Mouse (Mus musculus) leukemia stem cell, adult 10-12 weeks (primary cell): ENCODE measurements around the gene Jagn1. TPM values are rescaled to one million over a fixed set of nuclear protein-coding genes. Genes with fewer than 3 reads are reported as not detected.

ENCODE experiments used
- polyA plus RNA-seq: library from polyadenylated mRNA; stranded (reverse); fragments of >175 nt; gene quantifications from 2 replicates; pipeline ENCODE4 v1.2.3, GENCODE M21; 2012; ENCODE audit warnings: low replicate concordance

Gene Jagn1
- 8.9 and 12.8 TPM in 2 replicates for polyA plus RNA-seq

DNA sequence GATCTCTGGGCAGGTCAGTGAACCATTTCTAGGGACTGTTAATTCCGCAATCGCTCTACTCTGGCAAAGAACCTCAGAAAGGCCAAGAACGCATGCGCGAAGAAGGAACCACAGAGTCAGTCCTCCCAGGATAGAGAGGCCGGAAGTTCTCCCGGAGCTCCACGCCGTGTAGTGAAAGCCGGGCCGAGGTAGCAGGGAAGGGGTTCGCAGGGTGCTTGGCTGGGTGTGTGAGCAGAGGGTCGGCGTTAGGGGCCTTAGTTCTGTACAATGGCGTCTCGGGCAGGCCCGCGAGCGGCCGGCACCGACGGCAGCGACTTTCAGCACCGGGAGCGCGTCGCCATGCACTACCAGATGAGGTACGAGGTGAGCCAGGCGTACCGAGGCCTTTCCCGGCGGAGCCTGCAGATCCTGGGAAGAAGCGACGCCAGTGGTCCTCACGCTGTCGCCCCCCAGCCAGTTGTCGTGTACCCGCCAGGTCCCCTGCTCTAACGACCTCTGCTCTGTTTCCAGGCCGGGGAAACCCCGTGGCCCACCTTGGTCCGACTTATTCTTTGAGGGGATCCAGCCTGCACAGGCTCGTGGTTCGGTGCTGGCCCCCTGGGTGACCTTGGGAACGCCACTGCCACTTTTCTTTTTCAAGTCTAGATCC is at the start of gene Jagn1:
TSS of gene Jagn1 (plus strand) at position 128 of the 649 bp plus-strand sequence.

GRCm38 (mm10) chr6:113419199-113419587 is 23.2 kb upstream of the Jagn1 start, which contains the start of gene Rpusd3:
TSS of gene Rpusd3 (minus strand) at chr6:113419340.

DNA sequence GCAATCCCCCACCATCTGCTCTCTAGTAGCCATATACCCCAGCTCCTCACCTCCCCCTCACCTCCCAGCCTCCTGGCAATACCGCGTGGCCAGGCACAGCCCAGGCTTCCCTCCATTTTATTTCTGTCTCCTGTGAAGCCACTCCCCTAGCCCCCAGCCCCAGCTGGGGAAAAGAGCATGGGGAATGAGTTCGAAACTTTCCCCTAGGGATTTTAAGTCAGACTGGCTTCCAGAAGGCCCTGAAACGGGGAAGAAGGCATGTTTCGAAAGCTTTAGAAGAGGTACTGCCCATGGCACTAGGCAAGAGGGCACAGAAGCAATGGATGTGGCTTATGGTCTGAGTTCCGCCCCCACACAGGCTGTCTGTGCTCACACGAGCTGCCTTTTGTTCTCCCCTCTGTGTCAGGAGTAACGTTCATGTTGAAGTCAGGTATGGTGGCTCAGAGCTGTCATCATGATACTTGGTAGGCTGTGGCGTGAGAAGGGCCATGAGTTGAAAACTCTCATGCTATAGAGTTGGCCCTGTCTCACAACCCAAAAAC is 6.6 kb upstream of the Jagn1 start, which contains the start of gene Cidec:
TSS of gene Cidec (minus strand) at position 97 of the 542 bp plus-strand sequence.

DNA sequence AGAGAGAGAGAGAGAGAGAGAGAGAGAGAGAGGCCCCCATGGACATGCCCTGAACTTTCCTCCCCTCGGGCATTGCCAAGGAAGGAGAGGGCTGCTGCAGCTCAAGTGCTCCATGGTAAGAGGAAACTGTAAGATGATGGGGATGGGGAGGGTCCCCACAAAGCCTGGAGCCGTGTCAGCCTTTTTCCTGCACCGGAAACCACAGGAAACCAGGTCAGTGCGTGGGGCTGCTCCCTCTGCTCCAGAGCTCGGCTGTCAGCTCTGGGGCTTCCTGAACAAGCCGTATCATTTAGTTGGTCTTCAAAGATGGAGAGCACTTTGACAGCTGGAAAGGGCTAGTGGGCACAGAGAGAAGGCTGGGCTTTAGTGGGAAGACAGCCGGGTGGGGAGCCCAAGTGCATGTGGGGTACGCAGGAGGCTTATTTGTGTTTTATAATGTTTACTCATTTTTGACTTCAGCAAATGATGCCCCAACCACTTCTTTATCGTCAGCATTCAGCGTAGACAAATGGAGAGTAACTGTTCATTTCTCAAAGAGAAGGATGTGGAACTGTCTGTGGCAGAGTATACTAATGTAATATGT is 15.7 kb downstream of the Jagn1 start, which contains the start of gene Il17re:
TSS of gene Il17re (plus strand) at position 533 of the 583 bp plus-strand sequence.

GRCm38 (mm10) chr6:113471297-113471936 is 29.0 kb downstream of the Jagn1 start, which contains the start of gene Il17rc:
TSS of gene Il17rc (plus strand) at chr6:113471427.

GRCm38 (mm10) chr6:113483100-113483615 is 40.8 kb downstream of the Jagn1 start, which contains the start of gene Creld1:
TSS of gene Creld1 (plus strand) at chr6:113483297.

Other genes starting within 250 kb of the Jagn1 start
- 0.07 TPM in 1 of 2 replicates, not detected in the other for gene Lhfpl4, start 247.2 kb upstream of the Jagn1 start, polyA plus RNA-seq
- 64.5 and 115 TPM in 2 replicates for gene Mtmr14, start 204.7 kb upstream of the Jagn1 start, polyA plus RNA-seq
- not detected in 2 replicates for gene Cpne9, start 160.3 kb upstream of the Jagn1 start, polyA plus RNA-seq
- 31.9 and 78.4 TPM in 2 replicates for gene Brpf1, start 135.4 kb upstream of the Jagn1 start, polyA plus RNA-seq
- gene Ogg1, start 115.6 kb upstream of the Jagn1 start, polyA plus RNA-seq, result 11.2 and 13.0 TPM in 2 replicates
- gene Camk1, start 98.6 kb upstream of the Jagn1 start, polyA plus RNA-seq, result 3.1 and 4.4 TPM in 2 replicates
- 41.4 and 52.6 TPM in 2 replicates for gene Tada3, start 64.7 kb upstream of the Jagn1 start, polyA plus RNA-seq
- gene Arpc4, start 64.5 kb upstream of the Jagn1 start, polyA plus RNA-seq, result 409 and 484 TPM in 2 replicates
- gene Ttll3, start 53.3 kb upstream of the Jagn1 start, polyA plus RNA-seq, result 5.9 and 6.1 TPM in 2 replicates
- 135 and 164 TPM in 2 replicates for gene Rpusd3, start 23.2 kb upstream of the Jagn1 start, polyA plus RNA-seq
- not detected in 2 replicates for gene Cidec, start 6.8 kb upstream of the Jagn1 start, polyA plus RNA-seq
- 0.08 TPM in 1 of 2 replicates, not detected in the other for gene Il17re, start 15.9 kb downstream of the Jagn1 start, polyA plus RNA-seq
- gene Il17rc, start 28.9 kb downstream of the Jagn1 start, polyA plus RNA-seq, result 2.5 and 3.0 TPM in 2 replicates
- gene Creld1, start 40.7 kb downstream of the Jagn1 start, polyA plus RNA-seq, result 25.7 and 65.0 TPM in 2 replicates
- gene Prrt3, start 59.4 kb downstream of the Jagn1 start, polyA plus RNA-seq, result 0.06 TPM in 1 of 2 replicates, not detected in the other
- 54.1 and 74.3 TPM in 2 replicates for gene Emc3, start 89.1 kb downstream of the Jagn1 start, polyA plus RNA-seq
- 0.74 and 3.2 TPM in 2 replicates for gene Fancd2, start 89.1 kb downstream of the Jagn1 start, polyA plus RNA-seq
- not detected in 2 replicates for gene Fancd2os, start 158.1 kb downstream of the Jagn1 start, polyA plus RNA-seq
- gene Brk1, start 162.2 kb downstream of the Jagn1 start, polyA plus RNA-seq, result 7.0 and 22.1 TPM in 2 replicates
- 6.5 and 10.1 TPM in 2 replicates for gene Vhl, start 181.4 kb downstream of the Jagn1 start, polyA plus RNA-seq
- 57.1 and 103 TPM in 2 replicates for gene Irak2, start 195.9 kb downstream of the Jagn1 start, polyA plus RNA-seq